Mouse (Mus musculus) adrenal gland, adult 2 months (tissue): ENCODE results near the gene Abcg8. TPM values are rescaled to one million over a fixed set of nuclear protein-coding genes. Genes with fewer than 3 reads are reported as not detected.
A peak's percentile ranks its signal among the peaks of the same experiment; 100 is the strongest.

Experiments
- DNase-seq: peaks from one replicate; pipeline ENCODE4 v3.0.0; 2021
- polyA plus RNA-seq: library from polyadenylated mRNA; depleted of rRNA; stranded (reverse); fragments of >200 nt; gene quantifications from 2 replicates; pipeline ENCODE4 v1.2.3, GENCODE M21; 2012
- total RNA-seq, 2 experiments: library from RNA; stranded (reverse); gene quantifications; 2 replicates each; pipeline ENCODE4 v1.2.3; 2021

The Abcg8 gene
- total and polyA plus RNA-seq, 3 experiments, result 0.09 to 0.14 TPM; not detected in 1

DNA sequence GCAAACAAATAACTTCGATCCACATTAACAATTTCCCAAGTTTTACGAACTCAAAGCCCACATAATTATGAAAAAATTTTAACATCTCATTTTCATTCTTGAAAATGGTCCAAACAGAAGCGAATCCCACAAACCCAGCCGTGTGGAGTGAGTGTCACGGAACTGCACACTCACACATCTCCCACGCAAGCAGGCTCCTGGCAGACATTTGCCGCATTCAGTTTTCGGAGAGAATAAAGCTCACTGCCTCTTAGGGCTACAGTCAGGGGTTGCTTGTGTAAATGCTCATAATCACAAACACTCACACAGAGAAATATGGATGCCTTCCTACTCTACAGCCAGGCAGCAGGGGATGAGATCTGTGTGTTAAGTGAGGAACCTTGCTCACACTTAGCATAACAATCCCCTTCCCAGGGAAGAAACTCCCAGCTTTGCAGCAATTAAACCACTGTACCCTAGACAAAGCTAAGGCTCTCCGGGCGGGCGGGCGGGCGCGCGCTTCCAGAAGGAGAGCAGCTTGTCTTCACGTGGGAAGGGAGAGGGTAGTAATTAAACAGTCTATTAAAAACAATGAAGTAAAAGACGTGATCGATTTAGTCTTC lies 37.6 kb downstream of the Abcg8 start:
- no peak for DNase-seq

- no peak for DNase-seq
These were observed 38.8 kb downstream of the Abcg8 start for GRCm38 (mm10) chr17:84714930-84715329.

GRCm38 (mm10) chr17:84716252-84716872 lies 40.3 kb downstream of the Abcg8 start:
- no peak for DNase-seq

GRCm38 (mm10) chr17:84717416-84717815 lies 41.3 kb downstream of the Abcg8 start:
- DNase-seq, result no peak

DNA sequence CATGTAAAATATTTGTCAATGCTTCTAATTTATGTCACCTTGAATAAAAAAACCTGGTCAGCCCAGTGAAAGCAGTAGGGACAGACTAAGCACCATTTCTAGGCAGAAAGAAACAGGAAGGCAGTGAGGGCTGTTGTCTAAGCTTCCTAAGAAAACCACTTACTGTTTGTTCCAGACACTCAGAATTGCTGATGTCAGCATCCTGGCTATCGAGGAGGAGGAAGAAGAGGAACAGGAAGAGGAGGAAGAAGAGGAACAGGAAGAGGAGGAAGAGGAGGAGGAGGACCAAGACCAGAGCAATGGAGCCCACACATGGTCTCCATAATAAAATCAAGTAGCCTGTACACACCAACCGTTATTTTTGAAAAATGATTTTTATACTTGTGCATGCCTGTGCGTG lies 43.0 kb downstream of the Abcg8 start:
- DNase-seq, result no peak

- DNase-seq, result no peak
These were observed 47.9 kb downstream of the Abcg8 start for GRCm38 (mm10) chr17:84724028-84724427.

- DNase-seq, result no peak
These were observed 49.1 kb downstream of the Abcg8 start for GRCm38 (mm10) chr17:84725163-84725562.

DNA sequence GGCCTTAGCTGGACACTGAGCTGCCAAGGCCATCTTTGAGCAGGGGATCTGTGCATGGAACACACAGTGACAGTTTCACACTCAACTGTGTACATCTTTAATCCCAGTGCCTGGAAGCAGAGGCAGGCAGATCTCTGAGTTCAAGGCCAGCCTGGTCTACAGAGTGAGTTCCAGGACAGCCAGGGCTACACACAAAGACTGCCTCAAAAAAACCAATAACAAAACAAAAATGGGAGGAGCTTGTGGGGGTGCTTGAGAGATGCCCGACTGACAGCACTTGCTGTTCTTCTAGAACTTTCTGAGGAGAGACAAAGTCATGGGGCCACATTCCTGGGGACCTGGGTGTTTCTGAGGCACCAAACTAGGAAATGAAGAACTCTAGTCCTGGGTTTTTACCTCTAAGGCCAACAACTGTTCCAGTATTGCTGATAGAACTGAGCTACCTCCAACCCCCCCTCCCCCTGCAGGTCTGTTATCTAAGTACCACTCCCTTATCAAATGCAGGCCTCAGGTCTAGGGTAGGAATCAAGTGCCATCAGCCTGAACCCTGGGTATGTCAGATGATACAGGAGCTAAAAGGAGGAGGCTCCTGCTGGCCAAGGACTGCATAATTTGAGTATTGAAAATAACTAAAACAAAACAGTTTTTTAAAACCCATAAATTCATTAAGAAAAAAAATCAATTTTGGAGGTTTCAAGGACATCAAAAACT lies 52.3 kb downstream of the Abcg8 start:
- no peak for DNase-seq

DNA sequence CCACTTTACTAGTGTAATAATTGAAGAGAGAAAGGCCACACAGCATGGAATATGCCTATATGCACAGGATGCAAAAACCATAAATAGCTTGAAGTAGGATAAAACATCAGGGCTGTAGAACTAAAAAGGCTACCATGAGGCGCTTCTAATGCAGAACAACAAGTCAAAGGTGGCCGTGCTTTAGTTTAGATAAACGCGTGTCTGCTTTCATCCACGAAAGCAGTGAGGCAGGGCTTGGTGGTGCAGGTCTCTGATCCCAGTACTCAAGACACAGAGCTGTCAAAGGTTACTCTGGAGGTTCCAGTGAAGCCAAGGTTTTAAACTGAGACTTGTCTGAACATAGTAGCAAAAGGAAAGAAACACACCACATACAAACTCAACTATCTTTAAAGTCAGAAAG lies 53.0 kb downstream of the Abcg8 start:
- no peak for DNase-seq

- no peak for DNase-seq
These were observed 55.3 kb downstream of the Abcg8 start for GRCm38 (mm10) chr17:84731361-84731760.

DNA sequence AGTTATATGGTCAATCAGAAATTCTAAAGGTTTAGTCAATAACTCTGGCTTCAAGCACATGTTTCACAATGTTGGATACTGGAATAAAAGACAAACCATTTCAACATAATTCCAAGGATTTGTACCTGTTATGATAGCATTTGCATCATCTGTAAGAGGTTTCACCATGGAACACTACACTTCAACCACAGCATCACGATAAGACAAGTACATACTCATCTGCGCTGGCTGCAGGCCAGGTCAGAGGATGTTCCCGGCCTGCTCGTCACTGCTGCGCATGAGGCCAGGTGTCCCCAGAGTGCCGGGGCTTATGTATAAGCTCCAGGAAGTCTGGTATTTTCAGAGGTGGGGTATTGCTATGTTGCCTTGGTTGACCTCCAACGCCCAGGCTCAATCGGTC lies 56.5 kb downstream of the Abcg8 start:
- DNase-seq, result peak; percentile 14

DNA sequence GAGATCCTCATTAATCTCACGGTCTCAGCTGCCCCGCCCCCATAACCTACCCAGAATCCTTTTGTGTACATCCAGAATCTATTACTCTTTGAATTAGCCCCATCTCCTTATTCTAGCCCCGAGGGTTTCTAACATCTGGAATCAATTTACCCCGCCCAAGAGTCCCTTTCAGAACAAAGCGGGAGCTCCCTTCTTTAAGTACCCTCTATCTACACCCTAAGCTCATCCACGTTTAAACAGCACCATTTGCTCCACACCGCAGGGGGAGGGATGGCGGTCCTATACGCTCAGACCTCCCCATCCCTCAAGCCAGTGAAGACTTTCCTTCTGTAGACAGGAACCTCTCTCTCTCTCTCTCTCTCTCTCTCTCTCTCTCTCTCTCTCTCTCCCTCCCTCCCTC lies 60.6 kb downstream of the Abcg8 start:
- DNase-seq, result no peak

GRCm38 (mm10) chr17:84738073-84738797 lies 62.1 kb downstream of the Abcg8 start:
- DNase-seq, result peak; percentile 12

DNA sequence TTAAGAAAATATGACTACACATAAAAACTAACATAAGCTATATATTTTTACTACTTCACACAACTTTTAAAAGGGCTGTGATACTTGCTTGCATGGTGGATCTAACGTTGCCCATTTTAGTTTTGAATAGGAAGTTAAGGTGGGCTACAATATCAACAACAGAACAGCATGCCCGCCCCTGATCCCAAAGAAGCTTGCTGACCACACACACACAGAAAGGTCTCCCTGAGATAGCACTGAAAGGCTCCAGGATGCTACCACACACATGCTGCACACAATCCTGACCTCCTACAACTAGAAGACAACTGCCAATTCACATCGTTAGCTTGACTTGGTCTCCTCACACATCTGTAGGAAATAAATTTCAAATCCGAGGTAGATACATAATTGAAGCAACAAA lies 68.2 kb downstream of the Abcg8 start:
- no peak for DNase-seq

GRCm38 (mm10) chr17:84745001-84745400 lies 68.9 kb downstream of the Abcg8 start:
- no peak for DNase-seq

- no peak for DNase-seq
These were observed 71.1 kb downstream of the Abcg8 start for GRCm38 (mm10) chr17:84747212-84747611.

GRCm38 (mm10) chr17:84748152-84748682 lies 72.1 kb downstream of the Abcg8 start:
- no peak for DNase-seq

DNA sequence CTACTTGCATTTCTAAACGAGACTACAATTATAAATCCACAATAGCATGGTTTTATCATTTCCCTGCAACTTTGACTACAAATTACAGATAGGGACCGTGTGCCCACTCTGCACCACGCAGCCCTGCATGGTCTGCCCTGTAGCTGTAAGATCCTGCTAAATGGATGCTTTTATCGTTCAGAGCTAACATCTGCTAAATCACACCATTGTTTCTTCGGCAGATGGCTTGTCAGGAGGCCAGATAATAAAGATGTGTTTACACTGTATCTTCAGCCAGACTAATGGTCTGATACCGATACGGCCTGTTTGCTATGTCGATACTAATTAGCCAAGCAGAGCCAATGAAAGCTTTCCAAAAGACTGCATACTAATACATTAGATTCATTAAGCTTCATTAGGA lies 73.2 kb downstream of the Abcg8 start:
- no peak for DNase-seq
